Mouse (Mus musculus) heart, embryonic 11.5 days (tissue): Measurements from ENCODE around the gene Mrpl38. TPM values are rescaled to one million over a fixed set of nuclear protein-coding genes. Genes with fewer than 3 reads are reported as not detected.

ENCODE experiments used
- ATAC-seq: fragments of 200-750 bp; cut with Nextera tagmentation; replicated peaks from 2 replicates; pipeline ENCODE4 v1.8.0; 2017; ENCODE audit warnings: moderate library complexity; ENCODE audit not compliant: insufficient number of reproducible peaks, low FRiP score, low TSS enrichment
- H3K27ac ChIP-seq: fragments of 300-500 bp; sonication (generic); 2 replicates; pipeline ENCODE4 v1.5.1; 2014; ENCODE audit warnings: mild to moderate bottlenecking, low read depth, low read length
- H3K27me3 ChIP-seq: fragments of 300-500 bp; sonication (generic); 2 replicates; pipeline ENCODE4 v1.6.1; 2014; ENCODE audit warnings: mild to moderate bottlenecking, low read length, mixed read lengths; ENCODE audit not compliant: control insufficient read depth, insufficient read depth
- H3K36me3 ChIP-seq: fragments of 300-500 bp; sonication (generic); 2 replicates; pipeline ENCODE4 v1.6.1; 2014; ENCODE audit warnings: mild to moderate bottlenecking, low read length, moderate library complexity, mixed read lengths; ENCODE audit not compliant: control insufficient read depth, insufficient read depth
- H3K4me1 ChIP-seq: fragments of 300-500 bp; sonication (generic); 2 replicates; pipeline ENCODE4 v1.6.1; 2014; ENCODE audit warnings: low read length; ENCODE audit not compliant: control insufficient read depth, insufficient read depth
- H3K4me2 ChIP-seq: fragments of 300-500 bp; sonication (generic); 2 replicates; pipeline ENCODE4 v1.6.1; 2014; ENCODE audit warnings: mild to moderate bottlenecking, moderate library complexity
- H3K4me3 ChIP-seq: fragments of 300-500 bp; sonication (generic); 2 replicates; pipeline ENCODE4 v1.5.1; 2014; ENCODE audit warnings: low read depth, low read length
- H3K9ac ChIP-seq: fragments of 300-500 bp; sonication (generic); 2 replicates; pipeline ENCODE4 v1.6.1; 2014; ENCODE audit warnings: mild to moderate bottlenecking, low read depth, low read length, moderate library complexity
- H3K9me3 ChIP-seq: fragments of 300-500 bp; sonication (generic); replicated peaks from 2 replicates; pipeline ENCODE4 v1.6.1; 2016; ENCODE audit warnings: low read length; ENCODE audit not compliant: control insufficient read depth
- WGBS: fragments of 180-500 bp; shearing (Covaris S2); extraction: QIAGEN DNeasy Blood & Tissue Kit; methylation state at CpG from one replicate; pipeline ENCODE4 v1.1.7; 2014; ENCODE audit not compliant: insufficient replicate concordance; 5-methylcytosine and 5-hydroxymethylcytosine counted together
- polyA plus RNA-seq: library from polyadenylated mRNA; unstranded; fragments of >200 nt; fragmentation: Nextera tagmentation; extraction: Ambion mirVana; gene quantifications from 2 replicates; pipeline ENCODE4 v1.2.1, GENCODE M21; 2014

Mrpl38 gene
- 109 and 116 TPM in 2 replicates for polyA plus RNA-seq

- Histone ChIP-seq H3K27ac (peak within 1 kb of the TSS; percentile 65), H3K27me3 (no peaks in the 10 kb centered on the region), H3K4me3 (peak within 1 kb of the TSS; percentile 74), H3K36me3 (peaks cover 10% of the 10 kb centered on the region; the same call in 1 of the 2 replicates), H3K4me2 (peak within 1 kb of the TSS; percentile 75), H3K4me1 (peaks cover 9% of the 10 kb centered on the region; the same call in 1 of the 2 replicates), H3K9me3 (no peaks in the 10 kb centered on the region), H3K9ac (peak within 1 kb of the TSS; percentile 87)
- ATAC-seq = peak; percentile 90
- WGBS = under 1% methylated on average over 60 of the region's 60 CpGs
These were observed at the start of gene Mrpl38 for GRCm38 (mm10) chr11:116138468-116139138. TSS of gene Mrpl38 (minus strand) at chr11:116138868.

DNA sequence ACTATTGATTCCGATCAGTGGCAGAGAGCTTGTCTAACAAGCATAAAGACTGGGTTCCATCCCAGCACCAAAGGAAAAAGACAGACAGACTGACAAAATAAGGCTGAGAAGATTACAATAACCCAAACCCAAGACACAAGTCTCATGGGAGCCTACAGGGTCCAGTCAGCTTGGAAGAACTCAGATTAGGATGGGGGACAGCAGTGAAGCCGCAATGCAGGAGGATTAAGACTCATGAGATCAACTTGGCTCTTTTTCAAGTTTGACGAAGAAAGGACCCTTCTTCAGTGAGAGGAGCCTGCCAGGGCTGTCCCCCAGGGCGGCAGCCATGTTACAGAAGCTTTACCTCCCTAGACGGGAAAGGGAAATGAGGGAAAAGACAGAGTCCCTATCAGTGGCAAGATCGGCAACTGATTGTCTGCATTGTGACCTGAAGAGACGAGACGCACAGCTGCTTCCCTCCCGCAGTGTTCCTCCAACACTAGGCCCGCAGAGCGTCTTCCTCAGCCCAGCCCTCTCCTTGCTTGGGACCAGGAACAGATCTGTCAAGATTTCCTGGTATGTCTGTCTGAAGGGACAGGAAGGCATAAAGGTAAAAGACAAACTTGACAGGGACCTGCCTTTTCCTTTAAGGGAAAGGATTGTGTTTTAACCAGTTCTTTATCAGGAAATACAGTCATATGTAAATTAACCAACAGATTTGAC lies 48.7 kb upstream of the Mrpl38 start:
- ATAC-seq = no peak
- Histone ChIP-seq H3K4me1 (peaks cover 5% of the 10 kb centered on the region), H3K9ac (no peak overlapping the region), H3K27me3 (no peaks in the 10 kb centered on the region), H3K27ac (no peak overlapping the region), H3K4me3 (no peak overlapping the region), H3K4me2 (no peak overlapping the region), H3K9me3 (no peaks in the 10 kb centered on the region), H3K36me3 (peaks cover 12% of the 10 kb centered on the region)
- 48% methylated on average over 11 of the region's 11 CpGs for WGBS

- Histone ChIP-seq H3K36me3 (peaks cover 15% of the 10 kb centered on the region), H3K27ac (no peak overlapping the region), H3K27me3 (no peaks in the 10 kb centered on the region), H3K4me2 (no peak overlapping the region), H3K9me3 (no peaks in the 10 kb centered on the region), H3K9ac (no peak overlapping the region), H3K4me3 (no peak overlapping the region), H3K4me1 (peaks cover 5% of the 10 kb centered on the region)
- WGBS = 89% methylated on average over 11 of the region's 11 CpGs
- ATAC-seq = no peak
These were observed 47.7 kb upstream of the Mrpl38 start for GRCm38 (mm10) chr11:116186360-116186759.

DNA sequence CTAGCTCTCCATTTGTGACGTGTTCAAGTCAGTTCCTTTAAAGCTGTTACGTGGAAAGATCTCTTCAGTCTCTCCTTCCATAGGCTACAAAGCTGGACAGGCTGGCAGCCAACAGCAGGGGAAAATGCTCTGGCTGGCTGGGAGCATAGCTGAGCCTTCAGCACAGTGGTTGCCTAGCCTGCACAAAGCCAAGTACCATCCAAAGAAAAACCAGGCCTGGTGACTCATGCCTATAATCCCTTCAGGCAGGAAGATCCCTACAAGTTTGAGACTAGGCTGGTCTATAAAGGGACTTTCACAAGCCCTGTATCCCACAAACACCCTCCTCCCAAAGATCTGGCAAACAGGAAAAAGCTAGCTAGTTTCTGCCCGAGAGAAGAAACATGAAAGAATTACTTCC lies 47.2 kb upstream of the Mrpl38 start:
- peaks cover 15% of the 10 kb centered on the region for H3K36me3 ChIP-seq
- no peak overlapping the region for H3K9ac ChIP-seq
- H3K4me1 ChIP-seq = peaks cover 5% of the 10 kb centered on the region
- H3K9me3 ChIP-seq = no peaks in the 10 kb centered on the region
- 81% methylated on average over 3 of the region's 3 CpGs for WGBS
- H3K27ac ChIP-seq = no peak overlapping the region
- no peaks in the 10 kb centered on the region for H3K27me3 ChIP-seq
- H3K4me2 ChIP-seq = no peak overlapping the region
- ATAC-seq = no peak
- H3K4me3 ChIP-seq = no peak overlapping the region

GRCm38 (mm10) chr11:116178411-116179121 lies 39.9 kb upstream of the Mrpl38 start:
- Histone ChIP-seq H3K9me3 (no peaks in the 10 kb centered on the region), H3K4me2 (no peak overlapping the region), H3K36me3 (peaks cover 34% of the 10 kb centered on the region), H3K27me3 (no peaks in the 10 kb centered on the region), H3K9ac (no peak overlapping the region), H3K4me3 (no peak overlapping the region), H3K4me1 (no peaks in the 10 kb centered on the region), H3K27ac (no peak overlapping the region)
- no peak for ATAC-seq
- 89% methylated on average over 20 of the region's 20 CpGs for WGBS

DNA sequence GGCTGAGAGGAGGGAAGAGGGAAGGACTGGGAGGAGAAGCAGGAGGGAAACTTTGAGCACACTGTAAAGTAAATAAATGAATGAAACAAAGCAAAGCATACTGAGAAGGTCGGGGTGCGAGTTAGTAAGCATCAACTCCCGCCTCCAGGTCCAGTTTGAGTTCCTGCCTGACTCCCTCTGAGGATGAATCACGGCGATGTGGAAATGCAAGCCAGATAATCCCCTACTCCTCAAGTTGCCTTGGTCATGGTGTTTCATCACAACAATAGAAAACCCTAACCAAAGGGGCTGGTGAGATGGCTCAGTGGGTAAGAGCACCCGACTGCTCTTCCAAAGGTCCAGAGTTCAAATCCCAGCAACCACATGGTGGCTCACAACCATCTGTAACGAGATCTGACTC lies 37.3 kb upstream of the Mrpl38 start:
- Histone ChIP-seq H3K4me3 (no peak overlapping the region), H3K36me3 (peaks cover 38% of the 10 kb centered on the region)
- WGBS = 88% methylated on average over 7 of the region's 7 CpGs

DNA sequence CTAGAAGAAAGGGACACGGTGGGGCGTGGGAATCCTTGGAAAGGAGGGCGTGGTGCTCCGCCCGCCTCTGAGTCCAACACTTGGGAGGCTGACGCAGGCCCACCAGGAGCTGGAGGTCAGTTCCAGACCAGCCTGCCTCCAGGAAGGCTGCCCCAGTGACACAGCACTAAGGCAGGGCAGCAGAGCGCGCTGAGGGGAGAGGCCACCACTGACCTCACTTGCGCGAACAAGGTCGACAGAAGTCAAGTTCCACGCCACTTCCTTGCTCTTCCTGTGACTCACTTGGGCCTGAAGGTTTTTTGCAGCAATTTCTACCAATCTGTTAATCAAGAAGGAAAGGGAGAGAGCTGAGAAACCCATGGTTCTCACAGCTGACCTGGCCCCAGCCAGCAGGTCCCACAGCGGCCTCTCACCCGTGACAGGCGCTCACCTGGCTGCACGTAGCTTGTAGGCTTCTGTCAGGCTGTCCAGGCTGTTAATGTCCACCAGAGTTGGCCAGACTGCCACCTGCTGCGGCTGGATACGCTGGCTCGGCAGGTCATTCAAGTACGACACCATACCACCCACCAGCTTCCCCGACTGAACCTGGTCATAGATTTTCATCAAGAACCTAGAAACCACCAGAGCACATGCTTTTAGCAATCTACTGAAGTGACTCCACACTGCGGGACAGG lies 36.2 kb upstream of the Mrpl38 start:
- H3K27ac ChIP-seq = no peak overlapping the region
- no peak overlapping the region for H3K4me3 ChIP-seq
- H3K9me3 ChIP-seq = no peaks in the 10 kb centered on the region
- no peak overlapping the region for H3K9ac ChIP-seq
- no peak for ATAC-seq
- H3K36me3 ChIP-seq = peaks cover 33% of the 10 kb centered on the region
- WGBS = 88% methylated on average over 22 of the region's 22 CpGs
- H3K4me2 ChIP-seq = no peak overlapping the region
- no peaks in the 10 kb centered on the region for H3K27me3 ChIP-seq
- no peaks in the 10 kb centered on the region for H3K4me1 ChIP-seq

More for the DNA sequence above, 37.3 kb upstream of the Mrpl38 start:
- Histone ChIP-seq H3K27ac (no peak overlapping the region), H3K27me3 (no peaks in the 10 kb centered on the region), H3K4me2 (no peak overlapping the region), H3K4me1 (no peaks in the 10 kb centered on the region), H3K9me3 (no peaks in the 10 kb centered on the region), H3K9ac (no peak overlapping the region)
- no peak for ATAC-seq

GRCm38 (mm10) chr11:116171959-116172358 lies 33.3 kb upstream of the Mrpl38 start:
- peaks cover 23% of the 10 kb centered on the region for H3K36me3 ChIP-seq

More at GRCm38 (mm10) chr11:116171959-116172358, 33.3 kb upstream of the Mrpl38 start:
- no peak overlapping the region for H3K4me3 ChIP-seq
- no peaks in the 10 kb centered on the region for H3K9me3 ChIP-seq
- no peak overlapping the region for H3K4me2 ChIP-seq
- H3K27me3 ChIP-seq = no peaks in the 10 kb centered on the region
- H3K4me1 ChIP-seq = no peaks in the 10 kb centered on the region
- no peak overlapping the region for H3K9ac ChIP-seq
- 81% methylated on average over 2 of the region's 2 CpGs for WGBS
- no peak overlapping the region for H3K27ac ChIP-seq
- ATAC-seq = no peak
